Mouse (Mus musculus): Measurements from ENCODE around the gene Larp1.

Gene Larp1

DNA sequence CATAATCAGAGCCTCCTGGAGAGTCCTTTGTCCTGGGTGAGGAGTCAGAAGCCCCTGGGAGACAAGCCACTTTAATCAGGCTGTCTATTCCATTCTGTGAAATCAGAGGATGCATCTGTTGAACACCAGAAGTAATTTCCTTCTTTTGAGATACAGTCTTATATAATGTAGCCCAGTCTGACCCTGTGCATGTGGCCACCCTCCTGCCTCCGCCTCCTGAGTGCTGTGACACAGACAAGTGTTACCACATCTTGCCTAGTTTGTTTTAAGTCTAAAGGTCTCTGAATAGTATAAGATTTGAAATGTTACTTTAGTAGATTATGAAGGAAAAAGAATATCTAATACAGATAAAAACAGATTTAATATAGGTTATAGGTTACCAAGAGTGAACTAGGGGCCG is 91.1 kb downstream of the Larp1 start:
- DNase-seq (ENCODE audit: low spot score), result no peak

DNA sequence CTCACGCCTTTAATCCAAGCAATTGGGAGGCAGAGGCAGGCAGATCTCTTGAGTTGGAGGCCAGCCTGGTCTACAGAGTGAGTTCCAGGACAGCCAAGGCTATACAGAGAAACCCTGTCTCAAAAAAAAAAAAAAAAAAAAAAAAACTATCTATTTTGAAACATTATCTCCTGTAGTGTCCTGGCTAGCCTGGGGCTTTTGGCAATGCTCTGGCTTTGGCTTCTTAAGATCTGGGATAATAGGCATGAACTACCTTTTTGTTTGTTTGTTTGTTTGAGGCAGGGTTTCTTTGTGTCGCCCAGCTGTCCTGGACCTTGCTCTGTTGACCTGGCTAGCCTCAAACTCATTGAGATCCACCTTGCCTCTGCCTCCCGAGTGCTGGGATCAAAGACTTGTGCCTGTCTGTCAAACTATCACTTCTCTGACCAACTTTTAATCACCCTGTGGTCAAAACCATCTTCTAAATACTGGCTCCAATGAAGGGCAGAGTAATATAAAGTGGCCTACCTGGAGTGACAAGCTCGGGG is 92.4 kb downstream of the Larp1 start:
- no peak for DNase-seq (ENCODE audit: low spot score)

DNA sequence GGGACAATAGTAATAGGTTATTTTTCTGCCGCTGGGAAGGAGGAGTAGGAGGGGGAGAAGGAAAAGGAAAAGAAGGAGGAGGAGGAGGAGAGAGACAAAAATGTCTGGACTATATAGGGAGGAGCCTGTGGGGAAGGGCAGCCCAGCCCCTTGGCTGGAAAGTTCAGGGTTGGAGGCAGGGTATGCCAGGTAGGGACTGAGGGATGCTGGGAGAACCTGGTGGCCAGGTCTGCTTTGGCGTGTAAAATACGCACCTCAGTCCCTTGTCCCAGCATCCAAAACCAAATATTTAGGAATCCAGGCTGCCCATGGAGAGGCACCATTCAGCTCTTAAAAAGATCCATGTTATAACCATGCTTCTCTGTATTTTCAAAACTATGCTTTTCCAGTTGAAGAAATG is 93.3 kb downstream of the Larp1 start:
- no peak for DNase-seq (ENCODE audit: low spot score)

DNA sequence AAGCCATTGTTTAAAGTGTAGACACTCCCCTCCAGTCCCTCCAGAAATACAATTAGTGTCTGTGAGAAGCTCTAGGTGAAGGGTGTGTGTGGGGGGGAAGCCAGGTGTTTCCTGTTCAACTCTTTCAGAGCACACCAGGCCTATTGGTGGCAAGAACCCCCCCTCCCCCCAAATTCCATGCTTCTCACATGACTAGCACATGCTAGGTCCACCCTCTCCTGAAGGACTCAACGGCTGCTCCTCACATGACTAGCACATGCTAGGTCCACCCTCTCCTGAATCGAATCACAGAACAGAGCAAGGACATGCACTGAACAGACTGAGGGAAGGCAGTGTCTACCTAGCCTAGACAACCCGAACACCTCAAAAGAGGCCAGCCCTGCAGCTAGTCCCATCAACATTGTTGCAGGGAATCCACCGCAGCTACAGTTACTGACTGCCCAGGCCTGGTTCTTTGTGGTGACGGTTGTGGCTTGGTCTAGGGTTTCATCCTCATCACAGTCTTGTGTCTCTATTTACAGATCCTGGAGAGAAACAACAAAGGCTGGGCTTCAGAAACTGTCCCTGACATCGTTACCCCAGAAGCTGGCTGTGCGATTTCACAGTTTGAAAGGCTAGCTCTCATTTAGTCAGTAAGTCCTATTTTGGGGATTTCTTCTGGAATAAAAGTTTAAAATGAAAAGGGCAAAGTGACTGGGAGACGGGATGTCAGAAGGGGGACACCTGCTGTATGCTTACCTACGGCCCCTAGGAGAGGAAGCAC is 93.9 kb downstream of the Larp1 start:
- no peak for DNase-seq (ENCODE audit: low spot score)

DNA sequence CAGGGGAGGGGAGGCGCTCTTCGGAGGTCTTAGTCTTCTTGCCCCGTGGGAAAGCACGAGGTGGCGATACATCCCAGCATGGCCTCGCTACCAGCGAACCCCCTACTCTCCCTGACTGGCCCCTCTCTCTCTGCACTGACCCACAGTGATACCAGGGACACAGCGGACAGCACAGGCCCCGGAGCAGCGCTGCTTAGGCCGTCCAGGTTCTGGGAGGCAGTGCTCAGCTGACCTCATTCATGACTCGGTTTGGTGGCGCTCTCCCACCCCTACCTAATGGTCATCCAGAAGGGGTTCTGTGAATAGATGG is 94.4 kb downstream of the Larp1 start:
- no peak for DNase-seq (ENCODE audit: low spot score)

DNA sequence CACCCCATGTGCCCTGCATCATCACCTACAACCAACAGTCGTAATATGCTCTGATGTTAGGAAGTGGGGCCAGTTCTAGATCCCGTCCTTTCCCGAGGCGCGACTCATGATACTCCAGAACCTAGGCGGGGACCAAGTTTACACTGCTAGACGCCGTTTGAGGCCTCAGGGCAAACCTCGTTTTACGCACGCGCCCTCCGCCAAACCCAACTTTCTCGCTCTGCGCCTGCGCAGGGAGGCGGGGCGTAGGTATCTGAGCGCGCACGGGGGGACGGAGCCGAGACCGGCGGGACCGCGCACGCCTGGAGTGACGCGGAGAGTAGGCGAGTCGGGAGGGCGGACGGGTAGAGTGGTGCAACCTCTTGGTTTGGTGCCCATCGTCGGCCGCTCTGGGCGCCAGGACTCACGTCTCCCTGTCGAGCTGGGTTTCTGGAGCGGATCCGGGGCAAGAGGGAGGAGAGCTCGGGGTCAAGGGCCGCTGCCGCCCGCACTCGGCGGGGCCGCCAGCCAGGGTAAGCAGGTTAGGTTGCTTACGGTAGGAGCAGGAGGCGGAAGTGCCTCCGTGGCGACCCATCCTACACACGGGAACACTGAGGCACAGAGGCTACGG is 94.9 kb downstream of the Larp1 start, which contains the start of gene Cnot8:
Cnot8 (plus strand) TSS at position 457 of the 610 bp plus-strand sequence.
- DNase-seq (ENCODE audit: low spot score), result peak; percentile 97

DNA sequence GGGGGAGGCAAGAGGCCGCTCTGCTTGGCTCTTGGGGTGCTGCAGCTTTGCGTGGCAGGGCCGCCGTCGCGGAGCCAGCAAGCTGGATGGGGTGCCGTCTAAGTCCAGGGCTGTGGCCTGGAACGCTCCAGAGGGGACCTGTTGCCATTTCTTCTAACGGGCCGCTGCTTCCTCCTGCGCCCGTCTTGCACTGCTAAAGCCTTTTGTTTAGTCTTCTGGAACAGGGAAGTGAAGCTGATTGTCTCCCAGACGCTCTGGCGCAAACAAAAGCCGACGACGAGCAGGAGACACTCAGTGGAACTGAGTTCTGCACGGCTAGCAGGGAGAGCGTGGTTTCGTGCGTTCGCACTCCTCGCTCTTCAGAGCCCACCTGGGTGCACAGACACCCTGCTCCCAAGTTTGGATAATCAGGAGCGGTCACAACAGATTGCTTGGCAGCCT is 95.5 kb downstream of the Larp1 start:
- DNase-seq (ENCODE audit: low spot score), result no peak

DNA sequence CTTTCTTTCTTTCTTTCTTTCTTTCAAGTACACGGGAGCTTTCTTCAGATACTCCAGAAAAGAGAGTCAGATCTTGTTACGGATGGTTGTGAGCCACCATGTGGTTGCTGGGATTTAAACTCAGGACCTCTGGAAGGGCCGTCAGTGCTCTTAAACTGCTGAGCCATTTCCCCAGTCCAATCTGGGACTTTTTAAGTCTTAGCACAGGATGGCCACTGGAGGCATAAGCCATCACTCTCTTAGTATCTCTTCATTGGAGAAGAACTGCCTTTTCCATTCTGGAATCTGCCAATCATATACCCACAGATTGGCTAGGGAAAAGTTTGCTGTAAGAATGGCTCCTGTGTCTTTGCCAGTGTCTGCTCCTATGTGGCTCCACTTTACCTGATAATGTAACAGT is 98.1 kb downstream of the Larp1 start:
- DNase-seq (ENCODE audit: low spot score), result no peak

DNA sequence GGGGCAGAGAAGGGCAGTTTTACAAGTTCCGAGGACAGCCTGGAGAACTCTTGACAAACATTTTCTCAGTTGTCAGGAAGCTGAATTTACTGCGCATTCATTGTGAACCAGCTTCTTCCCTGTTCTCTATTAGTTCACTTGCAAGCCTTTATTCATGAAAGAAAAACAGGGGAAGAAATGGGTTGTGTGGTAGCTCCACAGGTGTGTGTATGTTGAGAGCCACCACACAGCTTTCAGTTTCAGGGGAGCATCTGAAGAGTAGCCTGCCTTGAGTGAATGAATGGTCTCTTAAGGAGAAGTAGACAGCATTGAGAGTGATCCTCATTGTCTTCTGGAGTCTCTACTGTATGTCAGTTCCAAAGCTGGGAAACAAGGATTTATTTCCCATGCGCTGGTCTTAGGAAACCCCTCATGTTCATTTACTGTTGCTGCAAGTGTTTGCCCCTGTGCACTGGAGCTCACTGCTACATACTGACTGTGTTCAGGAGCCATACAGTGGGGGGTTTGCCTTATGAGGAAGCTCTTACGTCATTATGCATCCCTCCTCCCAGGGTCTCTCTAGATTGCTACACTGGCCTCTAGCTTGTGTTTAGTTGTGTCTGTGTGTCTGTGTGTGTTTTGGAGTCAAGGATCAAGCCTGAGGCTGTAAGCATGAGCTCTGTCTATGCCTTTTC is 98.9 kb downstream of the Larp1 start:
- no peak for DNase-seq (ENCODE audit: low spot score)
